In the genomic region with DNA sequence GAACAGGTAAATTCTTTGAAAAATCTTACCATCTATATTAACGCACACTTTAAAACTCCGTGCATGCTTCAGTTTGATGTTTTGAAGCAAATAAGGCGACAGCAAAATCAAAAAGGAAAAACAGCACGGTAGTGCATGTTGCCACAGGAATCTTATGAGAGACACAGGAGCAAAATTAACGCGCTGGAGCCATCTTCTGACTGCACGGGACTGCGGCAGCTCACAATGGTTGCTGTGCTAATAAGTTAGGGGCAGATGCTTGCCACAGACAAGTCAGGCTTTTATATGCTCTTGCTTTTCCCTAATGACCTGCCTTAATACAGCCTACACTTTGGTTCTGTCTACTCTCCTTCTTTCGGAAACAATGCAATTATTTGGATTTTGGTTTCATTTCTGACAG, we compare ENCODE assay signal across 8 mouse cellular contexts.
A peak's percentile ranks its signal among the peaks of the same experiment; 100 is the strongest.
DNase-seq lines count a peak whose midpoint lies in the region; ATAC-seq and TF ChIP-seq lines count a peak whose summit lies in the region.

No protein-coding gene starts in this region.

- no peaks in the 10 kb centered on the region for H3K4me1 ChIP-seq in kidney, adult 2 months (ENCODE audit: control insufficient read depth, insufficient read depth, low read length)
- H3K4me1 ChIP-seq in kidney, embryonic 14.5 days (ENCODE audit: control insufficient read depth, insufficient read depth, low read length): no peaks in the 10 kb centered on the region
- H3K4me1 ChIP-seq in cortical plate, adult 2 months (ENCODE audit: control insufficient read depth, insufficient read depth, low read length): no peaks in the 10 kb centered on the region
- no peaks in the 10 kb centered on the region for H3K4me1 ChIP-seq in liver, postnatal 0 days (ENCODE audit: insufficient read depth)
- H3K4me1 ChIP-seq in heart, embryonic 12.5 days (replicated peaks): no peaks in the 10 kb centered on the region

- WGBS in kidney, adult 2 months: 74% methylated on average over 9 of the region's 9 CpGs
- 77% methylated on average over 9 of the region's 9 CpGs for WGBS in kidney, embryonic 14.5 days
- WGBS in liver, postnatal 0 days (ENCODE audit: insufficient replicate concordance): 79% methylated on average over 9 of the region's 9 CpGs
- 74% methylated on average over 9 of the region's 9 CpGs for WGBS in heart, embryonic 12.5 days

- peak; percentile 48 for DNase-seq in kidney, adult 2 months
- peak; percentile 18 to 45 for DNase-seq in kidney, adult 8-10 months
- no peak for DNase-seq in liver, postnatal 0 days
- no peak for DNase-seq in gastrocnemius, postnatal 10 days
- DNase-seq in adipocyte (ENCODE audit: low spot score): no peak

- ATAC-seq in kidney, embryonic 14.5 days (ENCODE audit: low FRiP score, low TSS enrichment): no peak
- no peak for ATAC-seq in liver, postnatal 0 days
- ATAC-seq in heart, embryonic 12.5 days (ENCODE audit: insufficient number of reproducible peaks, low FRiP score): no peak

- TF ChIP-seq CTCF in kidney, adult 2 months (conservative IDR thresholded peaks at IDR 0.05; ENCODE audit: insufficient read depth, insufficient read length, low read depth, low read length): peak; percentile 71
- TF ChIP-seq CTCF in cortical plate, adult 2 months (IDR thresholded peaks at IDR 0.05; ENCODE audit: extremely low read depth, insufficient read depth, low read length): peak; percentile 57
- peak; percentile 34; the same call in 1 of the 2 replicates for TF ChIP-seq CTCF in liver, postnatal 0 days (IDR thresholded peaks at IDR 0.05; ENCODE audit: low read depth)

- no peak overlapping the region for H3K4me2 ChIP-seq in kidney, embryonic 14.5 days (replicated peaks; ENCODE audit: low read depth, low read length)
- no peak overlapping the region for H3K4me2 ChIP-seq in liver, postnatal 0 days (ENCODE audit: low read depth, low read length)
- no peak overlapping the region for H3K4me2 ChIP-seq in heart, embryonic 12.5 days

- no peak overlapping the region for H3K9ac ChIP-seq in kidney, embryonic 14.5 days (ENCODE audit: low read depth, low read length)
- H3K9ac ChIP-seq in liver, postnatal 0 days (replicated peaks): no peak overlapping the region
- H3K9ac ChIP-seq in heart, embryonic 12.5 days: no peak overlapping the region

- no peak for TF ChIP-seq EP300 in liver, postnatal 0 days (IDR thresholded peaks at IDR 0.05; ENCODE audit: low read depth)

- H3K4me3 ChIP-seq in kidney, adult 2 months (ENCODE audit: insufficient read depth, low read depth, low read length): no peak overlapping the region
- H3K4me3 ChIP-seq in kidney, embryonic 14.5 days (ENCODE audit: low read length): no peak overlapping the region
- no peak overlapping the region for H3K4me3 ChIP-seq in cortical plate, adult 2 months (ENCODE audit: insufficient read depth, low read length)
- no peak overlapping the region for H3K4me3 ChIP-seq in liver, postnatal 0 days (ENCODE audit: low read depth, low read length)
- no peak overlapping the region for H3K4me3 ChIP-seq in heart, embryonic 12.5 days

- no peaks in the 10 kb centered on the region for H3K36me3 ChIP-seq in kidney, adult 2 months (ENCODE audit: control insufficient read depth, insufficient read depth, low read length)
- H3K36me3 ChIP-seq in kidney, embryonic 14.5 days (ENCODE audit: control insufficient read depth, insufficient read depth, low read length): no peaks in the 10 kb centered on the region
- no peaks in the 10 kb centered on the region for H3K36me3 ChIP-seq in liver, postnatal 0 days (replicated peaks; ENCODE audit: insufficient read depth, low read length)
- H3K36me3 ChIP-seq in heart, embryonic 12.5 days: no peaks in the 10 kb centered on the region

- H3K9me3 ChIP-seq in kidney, embryonic 14.5 days (ENCODE audit: control insufficient read depth, low read length): no peaks in the 10 kb centered on the region
- H3K9me3 ChIP-seq in liver, postnatal 0 days (ENCODE audit: low read length): no peaks in the 10 kb centered on the region
- H3K9me3 ChIP-seq in heart, embryonic 12.5 days (replicated peaks): no peaks in the 10 kb centered on the region

- no peaks in the 10 kb centered on the region; the same call in 1 of the 2 replicates for H3K27me3 ChIP-seq in kidney, adult 2 months (replicated peaks; ENCODE audit: control insufficient read depth, insufficient read depth, low read length)
- no peaks in the 10 kb centered on the region for H3K27me3 ChIP-seq in kidney, embryonic 14.5 days (ENCODE audit: control insufficient read depth, insufficient read depth, low read length)
- no peaks in the 10 kb centered on the region for H3K27me3 ChIP-seq in liver, postnatal 0 days (ENCODE audit: insufficient read depth, low read length)
- no peaks in the 10 kb centered on the region for H3K27me3 ChIP-seq in heart, embryonic 12.5 days (replicated peaks)

- no peak overlapping the region for H3K27ac ChIP-seq in kidney, adult 2 months (ENCODE audit: insufficient read depth, low read depth, low read length)
- no peak overlapping the region for H3K27ac ChIP-seq in kidney, embryonic 14.5 days (ENCODE audit: low read depth, low read length)
- no peak overlapping the region for H3K27ac ChIP-seq in cortical plate, adult 2 months (ENCODE audit: insufficient read depth, low read length)
- H3K27ac ChIP-seq in liver, postnatal 0 days (ENCODE audit: low read depth): no peak overlapping the region
- no peak overlapping the region for H3K27ac ChIP-seq in heart, embryonic 12.5 days (ENCODE audit: poor library complexity, severe bottlenecking)

- TF ChIP-seq POLR2A in kidney, adult 2 months (IDR thresholded peaks at IDR 0.05; ENCODE audit: low read depth, low read length): no peak
- TF ChIP-seq POLR2A in cortical plate, adult 2 months (IDR thresholded peaks at IDR 0.05; ENCODE audit: extremely low read depth, insufficient read depth, low read length): no peak

Comparison
In these comparisons a context has a peak if more than half of its experiments do, and no peak if none do; other contexts are left out.
1. DNase-seq: peak in kidney, adult 2 months (single experiment) and kidney, adult 8-10 months (2 of 2); none in liver, postnatal 0 days (single experiment), gastrocnemius, postnatal 10 days (single experiment) and adipocyte (single experiment).
2. Peak in every context shown above with its lines, with median percentiles within 50 percentile points of each other: CTCF ChIP-seq.